Mouse (Mus musculus) olfactory bulb, adult 2 months (tissue): ENCODE measurements around the gene Mecr. TPM values are rescaled to one million over a fixed set of nuclear protein-coding genes. Genes with fewer than 3 reads are reported as not detected.
A peak's percentile ranks its signal among the peaks of the same experiment; 100 is the strongest.

ENCODE experiments used
- H3K27ac ChIP-seq: fragments of 200-500 bp; 2 replicates; pipeline ENCODE4 v1.5.1; 2012; ENCODE audit warnings: low read depth, low read length; ENCODE audit not compliant: insufficient read depth
- H3K4me1 ChIP-seq: fragments of 200-500 bp; 2 replicates; pipeline ENCODE4 v1.6.1; 2012; ENCODE audit warnings: low read length; ENCODE audit not compliant: control insufficient read depth, insufficient read depth
- H3K4me3 ChIP-seq: fragments of 200-500 bp; 2 replicates; pipeline ENCODE4 v1.5.1; 2012; ENCODE audit warnings: mild to moderate bottlenecking, low read depth, low read length, moderate library complexity; ENCODE audit not compliant: insufficient read depth
- CTCF ChIP-seq: fragments of 200-500 bp; IDR thresholded peaks from 2 replicates; pipeline ENCODE4 v1.5.1; 2012; ENCODE audit warnings: low read depth, mild to moderate bottlenecking, low read length, moderate library complexity; ENCODE audit not compliant: insufficient read depth
- POLR2A ChIP-seq: fragments of 200-500 bp; IDR thresholded peaks from 2 replicates; pipeline ENCODE4 v1.6.1; 2012; ENCODE audit warnings: mild to moderate bottlenecking, low read depth, low read length, moderate library complexity; ENCODE audit not compliant: insufficient read depth
- WGBS: fragments of 180-500 bp; shearing (Covaris S2); methylation state at CpG from one replicate; pipeline ENCODE4 v1.1.7; 2018; 5-methylcytosine and 5-hydroxymethylcytosine counted together
- polyA plus RNA-seq: library from polyadenylated mRNA; stranded (reverse); fragments of >200 nt; gene quantifications from 2 replicates; pipeline ENCODE4 v1.2.4, GENCODE M21; 2012; ENCODE audit warnings: low replicate concordance; ENCODE audit not compliant: missing spikeins, insufficient read depth, insufficient read length

Gene Mecr
- polyA plus RNA-seq, 1 experiment: not detected

DNA sequence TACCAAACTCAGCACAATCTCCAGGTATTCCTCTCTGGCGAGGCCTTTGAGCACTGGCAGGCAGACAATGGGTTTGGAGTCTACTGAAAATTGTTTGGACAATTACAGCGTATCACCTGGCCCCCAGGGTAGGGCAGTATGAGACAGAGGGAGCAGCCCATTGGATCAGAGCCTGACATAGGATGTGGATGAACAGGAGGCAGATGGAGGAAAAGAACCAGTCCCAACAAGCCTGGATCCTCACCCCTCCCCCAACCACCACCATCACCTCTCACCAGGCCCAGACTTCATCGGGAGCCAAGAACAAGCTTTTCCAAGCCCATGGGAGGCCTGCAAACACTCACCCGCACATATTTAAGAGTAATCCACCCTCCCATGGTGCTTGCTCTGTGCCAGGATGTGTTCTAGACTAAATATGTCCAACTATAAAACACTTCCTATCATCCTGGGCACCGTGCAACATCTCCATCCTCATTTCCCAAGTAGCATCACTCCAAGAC is 11.7 kb upstream of the Mecr start:
- Histone ChIP-seq H3K4me3 (no peak overlapping the region), H3K27ac (no peak overlapping the region), H3K4me1 (peaks cover 6% of the 10 kb centered on the region)
- no peak for TF ChIP-seq CTCF
- TF ChIP-seq POLR2A: no peak
- WGBS: 82% methylated on average over 5 of the region's 5 CpGs

DNA sequence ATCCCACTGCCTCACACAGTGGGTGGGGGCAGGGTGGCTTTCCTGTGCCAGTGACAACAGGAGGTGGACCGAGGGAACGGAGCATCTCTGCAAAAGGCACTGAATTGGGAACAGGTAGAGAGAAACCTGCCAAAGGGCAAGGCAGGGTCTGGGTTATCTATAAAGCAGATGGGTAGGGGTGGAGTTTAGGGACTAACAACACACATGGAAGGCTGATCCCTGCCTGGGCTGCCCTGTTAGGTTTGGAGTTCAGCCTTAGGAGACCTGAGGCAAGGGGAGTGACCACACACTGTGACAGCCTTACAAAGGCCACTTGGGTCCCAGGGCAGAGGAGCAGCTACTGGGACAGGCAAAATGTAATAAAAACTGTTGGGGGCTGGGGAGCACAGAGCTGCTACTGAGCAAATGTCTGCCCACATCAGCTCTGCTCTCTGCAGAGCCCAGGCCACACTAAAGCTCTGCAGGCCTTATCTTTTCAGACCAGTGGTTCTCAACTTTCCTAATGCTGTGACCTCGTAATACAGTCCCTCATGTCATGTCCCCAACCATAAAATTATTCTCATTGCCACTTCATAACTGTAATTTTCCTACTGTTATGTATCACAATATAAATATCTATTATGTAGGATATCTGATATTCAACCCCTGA is 10.4 kb upstream of the Mecr start:
- 90% methylated on average over 3 of the region's 3 CpGs for WGBS
- Histone ChIP-seq H3K27ac (no peak overlapping the region), H3K4me3 (no peak overlapping the region), H3K4me1 (peaks cover 17% of the 10 kb centered on the region)
- no peak for TF ChIP-seq POLR2A
- no peak for TF ChIP-seq CTCF

DNA sequence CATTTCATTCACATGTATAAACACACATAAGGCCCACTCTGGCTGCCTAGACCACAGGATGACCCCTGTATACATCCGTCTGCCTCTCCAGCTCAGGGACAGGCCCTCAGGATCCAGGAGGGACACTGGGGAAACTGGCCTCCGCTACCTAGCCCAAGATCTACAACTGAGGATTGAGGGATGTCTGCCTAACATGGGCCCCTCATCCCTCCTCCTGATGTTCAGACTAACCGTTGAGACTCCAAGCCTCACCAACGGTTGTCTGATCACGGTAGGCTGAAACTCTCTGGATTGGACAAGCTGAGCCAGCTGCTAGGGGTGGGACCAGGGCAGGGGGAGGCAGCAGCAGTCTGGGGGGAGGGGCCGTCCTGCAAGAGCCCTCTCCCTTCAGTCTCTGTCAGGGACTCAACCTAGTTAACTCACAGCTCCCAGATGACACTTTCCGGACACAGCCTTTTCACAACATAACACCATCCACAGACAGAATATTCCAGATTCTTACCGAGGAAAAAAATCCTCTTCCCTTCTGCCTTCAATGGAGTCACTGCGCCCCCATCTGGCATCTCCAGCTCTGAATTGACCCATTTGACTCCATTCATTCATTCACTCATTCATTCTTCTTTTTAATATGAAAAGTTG is 9.2 kb upstream of the Mecr start:
- Histone ChIP-seq H3K4me1 (peaks cover 21% of the 10 kb centered on the region), H3K4me3 (no peak overlapping the region), H3K27ac (no peak overlapping the region)
- 48% methylated on average over 9 of the region's 9 CpGs for WGBS
- no peak for TF ChIP-seq POLR2A
- no peak for TF ChIP-seq CTCF

DNA sequence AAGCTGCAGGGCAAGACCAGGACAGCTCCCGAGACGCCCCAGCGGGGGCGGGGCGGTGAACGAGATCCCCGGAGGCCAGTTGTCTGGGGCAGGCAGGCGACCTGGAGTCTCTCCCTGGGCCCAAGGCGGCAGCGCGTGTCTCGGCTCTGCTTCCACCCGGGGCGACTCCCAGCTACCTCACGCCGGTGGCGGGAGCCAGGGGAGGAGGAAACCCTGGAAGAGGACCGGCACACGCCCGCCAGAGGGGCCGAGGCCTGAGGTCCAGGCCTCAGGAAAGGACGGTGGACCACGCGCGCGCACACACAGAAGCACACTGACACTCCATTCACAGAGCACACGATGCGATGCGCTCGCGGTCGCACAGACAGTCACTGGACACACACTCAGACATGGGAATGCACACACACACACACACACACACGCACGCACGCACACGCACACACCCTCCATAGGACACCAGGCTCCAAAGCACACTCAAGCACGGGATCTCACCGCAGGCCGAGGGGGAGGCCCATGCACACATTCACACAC is 6.9 kb upstream of the Mecr start:
- no peak overlapping the region for H3K27ac ChIP-seq
- peaks cover 21% of the 10 kb centered on the region for H3K4me1 ChIP-seq
- 12% methylated on average over 39 of the region's 39 CpGs for WGBS
- H3K4me3 ChIP-seq: peak overlapping the region; percentile 65
- TF ChIP-seq POLR2A: no peak
- TF ChIP-seq CTCF: no peak

DNA sequence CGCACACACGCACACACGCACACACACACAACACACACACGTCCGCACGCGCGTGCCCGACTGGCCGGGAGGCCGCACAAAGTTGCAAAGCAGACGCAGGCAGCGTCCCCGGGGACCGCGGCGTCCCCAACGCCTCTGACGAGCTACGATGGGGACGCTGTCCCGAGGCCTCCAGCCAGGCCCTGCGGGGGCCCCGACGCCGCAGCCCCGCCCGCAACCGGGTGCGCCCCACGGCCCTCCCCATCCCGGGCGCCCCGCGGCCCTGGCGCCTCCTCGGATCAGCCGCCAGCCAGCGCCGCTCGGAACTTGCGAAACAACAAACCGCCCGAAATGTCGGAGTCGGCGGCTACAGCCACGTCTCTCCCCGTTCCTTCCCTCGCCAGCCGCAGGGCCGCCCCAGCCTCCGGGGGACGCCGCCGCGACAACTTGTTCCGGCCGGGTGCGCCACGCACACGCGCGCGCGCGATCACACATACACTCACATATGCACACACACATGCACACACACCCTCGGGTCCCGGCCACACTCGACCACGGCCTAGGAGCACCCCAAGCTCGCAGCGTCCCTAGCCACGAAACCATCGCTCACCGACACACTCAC is 6.3 kb upstream of the Mecr start:
- H3K4me1 ChIP-seq: peaks cover 21% of the 10 kb centered on the region
- WGBS: under 1% methylated on average over 76 of the region's 76 CpGs
- peak overlapping the region; percentile 65 for H3K4me3 ChIP-seq
- TF ChIP-seq POLR2A (no peak), CTCF (no peak)
- H3K27ac ChIP-seq: no peak overlapping the region

DNA sequence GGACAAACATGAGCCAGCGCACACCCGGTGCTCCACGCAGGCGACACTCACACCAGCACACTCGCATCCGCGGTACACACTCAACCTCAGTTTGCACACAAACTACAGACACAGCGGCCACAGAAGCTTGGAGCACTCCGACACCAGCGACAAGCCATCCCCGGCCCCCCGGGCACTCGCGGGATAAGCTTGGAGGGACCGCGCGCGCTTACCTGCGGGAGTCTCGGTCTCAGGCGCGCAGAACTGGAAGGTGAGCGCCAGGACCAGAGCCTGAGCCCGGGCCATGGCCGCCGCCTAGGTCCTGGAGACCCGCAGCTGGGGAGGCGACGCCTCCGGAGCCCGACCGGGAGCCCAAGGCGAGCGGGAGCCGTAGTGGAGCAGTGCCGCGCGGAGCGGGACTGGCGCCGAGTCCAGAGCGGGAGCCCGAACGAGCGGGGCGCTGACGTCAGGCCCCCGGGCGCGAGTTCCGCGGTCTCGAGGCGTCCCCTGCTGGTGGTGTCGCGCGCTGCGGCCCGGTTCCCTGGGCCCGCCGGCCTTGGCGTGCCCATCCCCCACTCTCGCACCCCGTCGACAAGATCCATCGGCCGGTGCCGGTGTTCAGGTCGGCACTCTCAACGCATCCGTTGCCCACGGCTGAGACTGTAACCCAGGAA is 5.3 kb upstream of the Mecr start, which contains the start of gene Ptpru:
Ptpru (minus strand) TSS at position 417 of the 653 bp plus-strand sequence.
- H3K4me3 ChIP-seq: peak within 1 kb of the TSS; percentile 65
- no peak within 1 kb of the TSS for H3K27ac ChIP-seq
- no peak for TF ChIP-seq POLR2A
- peak; percentile 99 for TF ChIP-seq CTCF
- under 1% methylated on average over 72 of the region's 72 CpGs for WGBS
- peaks cover 21% of the 10 kb centered on the region for H3K4me1 ChIP-seq

DNA sequence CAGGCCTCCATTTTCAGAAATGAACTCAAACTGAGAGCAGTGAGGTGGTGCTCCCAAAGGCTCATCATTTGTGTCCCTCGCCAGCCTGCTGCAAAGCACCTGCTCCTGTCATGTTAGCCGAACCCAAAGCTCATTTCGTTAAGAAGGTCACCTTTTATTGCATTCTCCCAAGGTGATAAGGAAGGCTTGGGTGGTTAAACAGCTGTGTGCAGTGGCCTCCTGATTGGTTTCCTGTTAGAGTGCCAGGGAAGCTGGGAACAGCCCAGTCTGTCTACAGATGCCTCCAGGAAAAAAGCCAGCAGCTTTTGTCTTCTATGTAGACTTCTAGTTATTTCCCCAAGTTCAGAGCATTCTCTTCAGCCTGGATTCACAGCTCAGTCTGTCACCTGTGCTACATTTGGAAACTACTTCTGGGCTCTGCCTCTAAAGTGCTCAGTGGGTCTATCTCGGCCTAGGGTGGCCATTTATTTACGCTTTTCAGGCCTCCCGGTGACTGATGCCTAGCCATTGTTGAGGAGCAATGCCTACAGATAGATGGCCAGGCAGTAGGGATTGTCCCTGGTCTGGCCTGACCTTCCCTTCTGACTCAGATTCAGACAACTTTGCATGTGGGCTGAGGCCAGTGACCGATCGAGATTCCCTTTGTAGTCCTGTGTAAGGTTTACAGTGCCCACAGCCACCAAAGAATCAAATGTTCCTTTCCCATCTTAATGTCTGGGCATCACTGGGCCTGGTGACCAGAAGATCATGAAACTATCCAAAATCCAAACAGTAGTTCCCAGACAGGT is 2.9 kb downstream of the Mecr start:
- TF ChIP-seq POLR2A: no peak
- no peak for TF ChIP-seq CTCF
- Histone ChIP-seq H3K27ac (no peak overlapping the region), H3K4me1 (peaks cover 11% of the 10 kb centered on the region), H3K4me3 (no peak overlapping the region)
- 91% methylated on average over 8 of the region's 8 CpGs for WGBS

DNA sequence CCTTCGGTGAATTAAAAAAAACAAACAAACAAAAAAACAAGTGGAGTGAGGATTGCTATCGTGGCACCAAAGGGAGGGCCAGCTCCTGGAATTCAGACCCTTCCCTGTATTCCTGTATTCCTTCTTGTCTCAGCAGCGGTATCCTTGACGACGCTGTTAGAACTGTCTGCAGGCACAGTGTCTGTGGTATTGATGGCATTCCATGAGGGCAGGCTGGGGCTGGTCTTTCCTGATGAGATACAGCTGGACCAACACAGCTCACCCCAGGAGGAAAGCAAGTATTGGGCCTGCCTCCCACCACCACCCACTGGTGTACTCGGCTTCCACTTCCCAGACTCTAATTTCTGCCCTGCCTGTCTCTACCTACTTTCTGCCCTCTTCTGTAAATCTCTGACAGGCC is 4.8 kb downstream of the Mecr start:
- 83% methylated on average over 6 of the region's 6 CpGs for WGBS
- Histone ChIP-seq H3K4me1 (peaks cover 14% of the 10 kb centered on the region), H3K4me3 (no peak overlapping the region), H3K27ac (no peak overlapping the region)
- no peak for TF ChIP-seq CTCF
- no peak for TF ChIP-seq POLR2A
